Mouse (Mus musculus) G1E (cell line): Measurements from ENCODE around the gene Tbc1d22a. TPM values are rescaled to one million over a fixed set of nuclear protein-coding genes. Genes with fewer than 3 reads are reported as not detected.

Experiments used
- ATAC-seq: 2 replicates; pipeline ENCODE4 v1.8.0; 2016; ENCODE audit warnings: mild to moderate bottlenecking; ENCODE audit not compliant: insufficient number of reproducible peaks, poor library complexity, low FRiP score, severe bottlenecking; ENCODE audit errors: extremely low read depth
- DNase-seq: peaks from one replicate; pipeline ENCODE4 v3.0.0; 2012; ENCODE audit warnings: low spot score
- H3K27me3 ChIP-seq: 2 replicates; pipeline ENCODE4 v1.6.1; 2012; ENCODE audit warnings: mild to moderate bottlenecking, low read length, inconsistent platforms; ENCODE audit not compliant: insufficient read depth
- H3K36me3 ChIP-seq: replicated peaks from 2 replicates; pipeline ENCODE3; 2012; ENCODE audit warnings: mild to moderate bottlenecking, inconsistent platforms
- H3K4me1 ChIP-seq: 2 replicates; pipeline ENCODE4 v1.6.1; 2012; ENCODE audit warnings: low read depth, low read length, inconsistent platforms, mixed read lengths; ENCODE audit not compliant: insufficient read depth
- H3K4me3 ChIP-seq: 2 replicates; pipeline ENCODE4 v1.5.1; 2012; ENCODE audit warnings: low read depth, mild to moderate bottlenecking, inconsistent platforms, low read length, moderate library complexity, mixed read lengths
- H3K9me3 ChIP-seq: replicated peaks from 2 replicates; pipeline ENCODE4 v1.6.1; 2012; ENCODE audit warnings: inconsistent platforms
- CTCF ChIP-seq: IDR thresholded peaks from 2 replicates; pipeline ENCODE4 v1.5.1; 2012; ENCODE audit warnings: low read depth, low read length, inconsistent platforms, mixed read lengths
- GATA1 ChIP-seq: IDR thresholded peaks from 2 replicates; pipeline ENCODE4 v1.6.1; 2012; ENCODE audit warnings: borderline replicate concordance, low read length, inconsistent platforms, mixed read lengths
- GATA2 ChIP-seq: IDR thresholded peaks from 2 replicates; pipeline ENCODE4 v1.6.1; 2012; ENCODE audit warnings: low read depth, low read length, inconsistent platforms, borderline replicate concordance
- POLR2AphosphoS5 ChIP-seq: IDR thresholded peaks from 2 replicates; pipeline ENCODE4 v1.6.1; 2012; ENCODE audit warnings: low read depth, low read length, inconsistent platforms; ENCODE audit not compliant: insufficient replicate concordance
- TAL1 ChIP-seq: conservative IDR thresholded peaks from 2 replicates; pipeline ENCODE4 v1.6.1; 2012; ENCODE audit warnings: low read depth, low read length, inconsistent platforms, mixed read lengths
- polyA plus RNA-seq: library from polyadenylated mRNA; stranded (reverse); fragments of >175 nt; gene quantifications from 2 replicates; pipeline ENCODE4 v1.2.3, GENCODE M21; 2012
- total RNA-seq, 2 experiments: library from RNA; stranded (forward) in 1 of 2; stranded (reverse) in 1 of 2; fragments of 200-1000 nt in 1 of 2; fragments of >200 nt in 1 of 2; fragmentation: Nextera tagmentation in 1 of 2; gene quantifications; 2 replicates each; pipeline ENCODE4 v1.2.3; 2014 to 2017

Tbc1d22a gene
- total and polyA plus RNA-seq, 3 experiments, result 11.5 to 13.6 (median 11.9) TPM

DNA sequence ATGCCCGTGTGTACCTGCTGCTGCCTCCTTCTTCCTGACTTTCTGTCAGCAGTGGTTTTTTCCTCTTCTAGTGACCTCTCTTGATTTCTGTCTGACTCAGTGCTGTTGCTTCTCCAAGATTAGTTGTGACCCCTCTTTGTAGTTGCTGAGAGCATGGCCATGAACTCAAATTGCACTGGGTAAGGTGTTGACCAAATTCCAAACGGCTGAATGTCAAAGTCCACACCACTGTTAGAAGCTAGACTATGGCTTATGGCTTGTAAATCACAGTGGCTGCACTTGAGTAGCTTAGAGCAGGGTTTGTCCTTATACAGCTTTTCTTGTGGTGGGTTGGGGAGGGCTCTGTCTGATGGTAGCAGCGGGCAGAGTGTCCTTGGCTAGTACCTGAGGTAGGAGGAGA lies 156.6 kb downstream of the Tbc1d22a start:
- H3K4me1 ChIP-seq, result no peaks in the 10 kb centered on the region
- H3K4me3 ChIP-seq, result no peak overlapping the region
- H3K9me3 ChIP-seq, result no peaks in the 10 kb centered on the region
- peaks cover 50% of the 10 kb centered on the region for H3K36me3 ChIP-seq
- no peaks in the 10 kb centered on the region for H3K27me3 ChIP-seq
- ATAC-seq (no peak), DNase-seq (no peak)
- no peak for TF ChIP-seq CTCF
- TF ChIP-seq POLR2AphosphoS5, result no peak
- TF ChIP-seq TAL1, result no peak
- TF ChIP-seq GATA2, result no peak
- TF ChIP-seq GATA1, result no peak

DNA sequence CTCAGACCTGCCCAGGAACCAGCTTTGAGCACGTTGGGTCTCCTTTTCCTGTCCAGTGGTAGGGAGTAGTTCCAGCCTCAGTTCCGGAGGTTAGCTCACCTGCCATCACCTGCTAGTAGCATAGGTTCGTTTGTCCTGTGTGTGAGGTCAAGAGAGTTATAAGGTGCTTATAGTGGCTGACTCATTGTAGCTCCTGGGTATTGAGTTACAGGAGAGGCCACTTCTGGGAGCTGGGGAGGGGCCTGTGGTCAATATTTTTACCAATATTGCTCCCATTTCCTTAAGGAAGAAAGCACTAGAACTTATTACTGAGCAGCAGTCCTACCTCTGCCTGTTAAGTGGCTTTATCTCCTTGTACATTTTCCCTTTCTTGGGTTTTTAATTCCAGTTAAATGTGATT lies 161.0 kb downstream of the Tbc1d22a start:
- no peak for TF ChIP-seq POLR2AphosphoS5
- TF ChIP-seq GATA1, result no peak
- TF ChIP-seq TAL1, result no peak
- no peak for TF ChIP-seq CTCF
- no peak for TF ChIP-seq GATA2
- Histone ChIP-seq H3K27me3 (no peaks in the 10 kb centered on the region), H3K4me1 (no peaks in the 10 kb centered on the region), H3K4me3 (no peak overlapping the region), H3K9me3 (no peaks in the 10 kb centered on the region), H3K36me3 (peaks cover 26% of the 10 kb centered on the region)
- DNase-seq (no peak), ATAC-seq (no peak)

DNA sequence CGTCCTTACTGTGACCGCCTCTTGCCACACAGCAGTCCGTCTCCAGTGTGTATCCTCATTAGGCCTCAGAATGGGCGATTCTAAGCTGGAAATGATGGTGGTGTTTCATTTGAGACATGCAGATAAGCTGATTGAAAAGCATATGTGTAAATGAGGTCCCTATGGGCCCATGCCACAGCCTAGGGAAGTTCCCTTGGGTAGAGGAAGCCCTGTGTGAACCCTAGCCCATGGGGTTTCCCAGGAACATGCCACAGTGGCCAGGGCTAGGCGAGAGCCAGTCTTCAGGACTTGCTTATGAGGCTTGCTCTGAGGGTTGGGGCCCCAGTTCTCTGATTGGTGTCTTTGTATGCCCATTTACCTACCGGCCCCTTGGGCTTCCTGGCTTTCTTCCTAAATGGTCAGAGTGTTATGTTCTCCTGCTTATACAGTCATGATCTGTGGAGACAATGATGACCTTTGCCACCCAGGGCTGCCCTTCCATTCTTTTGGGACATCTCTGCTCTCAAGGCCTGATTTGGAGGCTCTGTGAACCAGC lies 161.7 kb downstream of the Tbc1d22a start:
- no peak for TF ChIP-seq CTCF
- no peak for TF ChIP-seq GATA1
- no peak for TF ChIP-seq POLR2AphosphoS5
- no peak for TF ChIP-seq TAL1
- no peak for TF ChIP-seq GATA2
- ATAC-seq (no peak), DNase-seq (no peak)
- peaks cover 19% of the 10 kb centered on the region for H3K36me3 ChIP-seq
- H3K4me3 ChIP-seq, result no peak overlapping the region
- H3K4me1 ChIP-seq, result no peaks in the 10 kb centered on the region
- no peaks in the 10 kb centered on the region for H3K9me3 ChIP-seq
- H3K27me3 ChIP-seq, result no peaks in the 10 kb centered on the region

DNA sequence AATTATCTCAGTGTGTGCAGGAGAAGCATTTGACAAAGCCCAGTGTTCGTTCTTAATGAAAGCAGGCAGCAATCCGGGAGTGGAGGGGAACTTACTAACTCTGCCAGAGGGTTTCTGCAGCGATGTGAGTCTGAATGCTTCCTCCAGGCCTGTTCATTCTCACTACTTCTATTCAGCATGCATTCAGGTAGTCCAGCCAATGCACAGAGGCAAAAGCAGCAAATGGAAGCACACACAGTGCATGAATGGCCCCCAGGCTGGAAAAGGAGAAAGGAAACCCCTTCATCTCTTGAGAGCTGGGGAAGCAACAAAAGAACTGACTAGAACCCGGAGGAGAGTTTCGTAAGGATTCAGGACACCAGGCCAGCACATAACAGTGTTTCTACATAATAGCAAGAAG lies 169.0 kb downstream of the Tbc1d22a start:
- Histone ChIP-seq H3K4me3 (no peak overlapping the region), H3K36me3 (peaks cover 13% of the 10 kb centered on the region), H3K27me3 (no peaks in the 10 kb centered on the region), H3K4me1 (no peaks in the 10 kb centered on the region), H3K9me3 (no peaks in the 10 kb centered on the region)
- ATAC-seq (no peak), DNase-seq (no peak)
- TF ChIP-seq TAL1 (no peak), POLR2AphosphoS5 (no peak), CTCF (no peak), GATA2 (no peak), GATA1 (no peak)

DNA sequence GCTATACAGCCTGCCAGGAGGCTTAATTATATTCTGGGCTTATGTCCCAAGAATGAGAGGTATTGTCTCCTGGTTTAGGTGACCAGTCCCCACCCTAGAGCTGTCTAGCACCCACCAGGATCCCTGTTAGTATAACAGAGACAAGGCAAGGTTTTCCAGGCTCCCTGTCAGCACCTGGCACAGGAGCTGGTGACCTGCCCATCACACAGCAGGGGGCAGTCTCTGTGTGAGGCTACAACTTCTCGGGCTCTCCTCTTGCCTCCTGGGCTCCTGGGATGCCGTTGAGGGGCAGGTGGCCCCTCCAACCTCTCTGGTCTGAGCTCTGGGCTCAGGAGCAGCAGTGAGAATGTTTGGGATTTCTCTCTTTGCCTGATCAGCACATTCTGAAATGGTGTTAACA lies 171.2 kb downstream of the Tbc1d22a start:
- no peak for DNase-seq
- Histone ChIP-seq H3K9me3 (no peaks in the 10 kb centered on the region), H3K4me3 (no peak overlapping the region), H3K36me3 (peaks cover 13% of the 10 kb centered on the region), H3K27me3 (no peaks in the 10 kb centered on the region), H3K4me1 (no peaks in the 10 kb centered on the region)
- no peak for TF ChIP-seq CTCF
- TF ChIP-seq GATA1, result no peak
- TF ChIP-seq GATA2, result no peak
- TF ChIP-seq TAL1, result no peak
- TF ChIP-seq POLR2AphosphoS5, result no peak
- ATAC-seq, result no peak

DNA sequence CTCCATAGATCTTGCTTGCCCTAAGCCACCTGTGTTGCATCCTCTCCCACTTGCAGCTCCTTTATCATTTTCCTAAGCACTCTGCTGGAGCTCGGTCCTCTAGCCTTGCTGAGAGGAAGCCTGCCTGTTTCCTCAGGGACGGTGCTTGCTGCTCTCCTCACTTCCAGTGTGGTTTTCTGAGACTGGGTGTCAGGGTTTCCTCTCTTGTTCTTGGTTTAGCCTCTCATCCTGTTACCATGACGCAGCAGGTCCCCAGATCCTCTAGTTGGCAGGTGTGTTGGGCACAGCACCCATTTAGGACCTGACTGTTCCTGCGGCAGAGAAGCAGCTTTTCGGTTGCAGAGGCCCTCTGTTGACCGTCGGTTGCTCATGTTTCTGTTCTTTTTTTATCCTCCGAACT lies 172.1 kb downstream of the Tbc1d22a start:
- Histone ChIP-seq H3K36me3 (peaks cover 20% of the 10 kb centered on the region), H3K27me3 (no peaks in the 10 kb centered on the region), H3K4me3 (no peak overlapping the region), H3K4me1 (no peaks in the 10 kb centered on the region), H3K9me3 (no peaks in the 10 kb centered on the region)
- DNase-seq (no peak), ATAC-seq (no peak)
- TF ChIP-seq GATA1 (no peak), TAL1 (no peak), CTCF (no peak), GATA2 (no peak), POLR2AphosphoS5 (no peak)

DNA sequence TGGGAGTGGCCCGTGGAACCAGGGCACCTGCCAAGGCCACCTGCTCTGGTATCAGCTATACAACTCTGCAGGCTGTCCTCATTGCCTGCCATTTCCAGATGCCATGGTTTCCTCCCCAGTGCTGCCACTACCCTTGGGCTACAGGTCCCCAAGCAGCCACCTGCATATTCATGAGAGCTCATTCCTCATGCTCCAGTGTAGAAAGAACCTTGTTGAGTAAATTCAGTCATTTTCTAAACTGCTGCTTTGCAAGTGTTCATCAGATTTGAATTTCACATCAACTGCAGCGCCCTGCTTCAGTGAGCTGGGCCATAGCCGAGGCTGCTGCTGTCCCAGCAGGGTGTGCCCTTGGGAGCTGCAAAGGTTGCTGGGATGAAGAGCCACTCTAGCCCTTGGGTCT lies 174.3 kb downstream of the Tbc1d22a start:
- ATAC-seq (no peak), DNase-seq (no peak)
- Histone ChIP-seq H3K4me3 (no peak overlapping the region), H3K4me1 (no peaks in the 10 kb centered on the region), H3K27me3 (no peaks in the 10 kb centered on the region), H3K36me3 (peaks cover 30% of the 10 kb centered on the region), H3K9me3 (no peaks in the 10 kb centered on the region)
- TF ChIP-seq POLR2AphosphoS5 (no peak), GATA2 (no peak)
